Mouse (Mus musculus): ENCODE results near the gene Arpc1a.
"Not testable (repeated sequence)": the region's sequence is repeated elsewhere in the genome, so short reads cannot be mapped to it uniquely, and the experiment has no call there.

Arpc1a gene

DNA sequence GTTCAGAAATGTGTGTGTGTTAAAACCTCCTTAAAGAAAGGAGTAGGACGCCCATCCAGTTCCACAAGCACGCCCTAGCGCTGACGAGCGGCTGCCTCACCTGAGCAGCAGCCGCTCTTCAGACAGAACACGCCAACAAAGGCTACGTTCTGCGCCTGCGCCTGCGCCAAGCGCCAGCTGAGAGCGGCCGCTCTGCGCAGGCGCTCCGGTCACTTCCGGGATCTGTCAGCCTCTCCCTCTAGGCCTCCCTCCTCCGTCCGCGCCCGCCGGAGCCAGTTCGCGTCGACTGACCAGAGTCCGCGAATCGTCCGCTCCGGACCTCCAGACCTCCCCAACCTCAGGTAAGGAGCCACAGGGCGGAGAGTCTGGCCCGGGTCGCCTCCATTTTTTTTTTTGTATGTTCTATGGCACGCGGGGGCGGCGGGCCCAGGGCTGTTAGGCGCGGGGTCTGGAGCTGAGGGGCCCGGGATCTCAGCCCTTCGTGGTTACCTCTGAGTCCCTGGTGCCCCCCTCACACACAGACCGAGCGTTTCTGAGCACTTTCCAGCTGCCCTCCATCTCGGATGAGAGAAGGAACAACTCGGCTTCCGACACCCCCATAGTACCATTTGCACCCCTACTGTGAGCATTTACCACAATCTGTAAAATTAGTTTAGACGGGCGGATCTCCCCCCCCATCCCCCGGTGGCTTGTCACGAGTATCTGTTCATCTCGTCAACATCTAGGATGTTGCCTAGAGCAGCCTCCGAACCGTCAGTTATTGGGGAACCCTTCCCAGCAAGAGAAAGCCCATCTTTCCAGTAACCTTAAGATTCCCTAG is at the start of gene Arpc1a, which contains the start of gene Kpna7:
Gene Arpc1a, plus strand, starts transcription at position 199 of the 820 bp plus-strand sequence.
Gene Kpna7, minus strand, starts transcription at position 399 of the 820 bp plus-strand sequence.
- in situ Hi-C loops (cut with MseI, MboI), result no loop called here

DNA sequence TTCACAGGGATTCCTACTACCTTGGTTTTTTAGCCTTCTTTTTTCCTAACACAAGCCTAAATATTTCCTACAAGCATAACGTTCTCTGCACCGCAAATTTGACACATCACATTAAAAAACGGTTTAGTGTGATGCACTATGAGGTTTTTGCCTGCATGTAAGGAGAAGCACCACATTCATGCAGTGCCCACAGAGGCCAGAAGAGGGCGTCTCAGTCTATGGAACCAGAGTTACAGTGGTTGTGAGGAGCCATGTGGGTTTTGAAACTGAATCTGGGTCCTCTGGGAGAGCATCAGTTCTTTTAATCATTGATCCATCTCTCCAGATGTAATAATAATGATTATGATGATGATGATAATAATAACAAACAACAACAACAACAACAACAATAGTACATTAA is 42.0 kb upstream of the Arpc1a start:
- in situ Hi-C loops (cut with MseI, MboI), result no loop called here

DNA sequence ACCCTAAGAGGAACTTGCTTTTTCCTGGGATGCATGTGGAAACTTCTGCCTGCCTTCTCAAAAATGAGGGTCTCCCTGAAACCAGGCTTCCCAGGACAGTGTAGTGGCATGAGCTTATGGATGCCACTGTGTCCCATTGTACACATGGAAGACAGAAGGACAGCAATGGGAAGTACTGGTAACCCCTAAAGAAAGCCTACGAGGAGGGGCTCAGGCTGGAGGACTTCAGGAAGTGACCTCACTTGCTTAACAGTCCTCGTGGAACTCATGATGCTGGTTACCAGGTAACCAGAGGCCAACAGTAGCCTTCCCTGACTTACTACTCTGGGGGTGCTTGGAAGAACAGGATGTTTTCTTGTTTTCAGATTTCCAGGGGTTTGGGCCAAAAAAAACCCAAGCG is 40.9 kb upstream of the Arpc1a start, which contains the start of gene 1700018F24Rik:
Gene 1700018F24Rik, plus strand, starts transcription at position 301 of the 400 bp plus-strand sequence.
- in situ Hi-C loops (cut with MseI, MboI), result not testable (repeated sequence)

DNA sequence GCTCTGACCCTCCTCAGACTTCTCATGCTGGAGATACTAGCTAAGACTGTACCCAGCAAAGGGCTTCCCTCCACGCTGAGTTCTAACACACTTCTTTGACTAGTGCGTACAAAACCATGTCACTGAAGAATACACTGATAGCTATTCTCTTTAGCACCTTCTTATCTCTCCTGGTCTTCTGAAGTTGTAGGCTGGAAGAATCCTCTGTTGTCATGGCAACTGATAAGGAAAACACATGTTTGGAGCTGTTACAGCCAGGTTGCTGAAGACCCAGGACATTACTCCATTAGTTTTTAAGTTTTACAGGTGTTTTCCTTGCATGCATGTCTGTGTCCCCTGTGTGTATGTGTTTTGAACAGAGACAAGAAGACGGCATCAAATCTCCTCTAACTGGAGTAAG is 29.4 kb upstream of the Arpc1a start:
- in situ Hi-C loops (cut with MseI, MboI), result not testable (repeated sequence)

DNA sequence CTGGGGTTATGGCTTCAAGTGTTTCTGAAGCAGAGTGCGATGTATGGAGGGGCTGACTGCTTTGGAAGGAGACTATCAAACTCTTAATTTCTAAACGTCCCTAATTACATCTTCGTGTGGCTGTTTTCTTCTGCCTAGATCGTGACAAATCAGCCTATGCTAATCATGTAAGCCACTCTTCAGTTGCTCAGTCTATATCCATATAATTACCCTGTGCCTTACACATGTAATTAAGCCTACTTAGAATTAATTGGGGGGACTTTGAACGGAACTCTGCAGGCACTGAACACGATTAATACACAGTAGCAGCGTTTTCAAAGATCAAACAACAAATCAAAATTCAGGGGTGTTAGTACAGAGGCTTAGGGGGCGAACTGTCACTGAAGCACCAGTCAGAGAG is 25.7 kb upstream of the Arpc1a start:
- in situ Hi-C loops (cut with MseI, MboI), result no loop called here

DNA sequence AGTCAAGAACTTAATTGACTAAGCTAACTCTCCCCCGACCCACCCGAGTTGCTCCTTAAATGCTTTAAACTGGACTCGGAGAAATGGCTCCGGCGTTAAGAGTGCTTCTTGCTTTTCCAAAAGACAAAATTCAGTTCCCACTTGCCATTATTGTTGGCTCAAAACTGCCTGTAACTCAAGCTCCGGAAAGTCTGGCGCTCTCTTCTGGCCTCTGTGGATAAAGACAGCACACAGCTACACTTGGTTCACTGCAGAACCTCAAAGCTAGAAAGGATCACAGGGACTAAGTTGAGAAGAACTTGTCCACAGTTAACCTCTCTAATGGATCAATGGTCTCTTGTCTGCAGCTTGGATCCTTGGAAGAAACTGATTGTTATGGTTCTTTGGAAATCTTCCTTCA is 24.9 kb upstream of the Arpc1a start:
- in situ Hi-C loops (cut with MseI, MboI), result no loop called here

DNA sequence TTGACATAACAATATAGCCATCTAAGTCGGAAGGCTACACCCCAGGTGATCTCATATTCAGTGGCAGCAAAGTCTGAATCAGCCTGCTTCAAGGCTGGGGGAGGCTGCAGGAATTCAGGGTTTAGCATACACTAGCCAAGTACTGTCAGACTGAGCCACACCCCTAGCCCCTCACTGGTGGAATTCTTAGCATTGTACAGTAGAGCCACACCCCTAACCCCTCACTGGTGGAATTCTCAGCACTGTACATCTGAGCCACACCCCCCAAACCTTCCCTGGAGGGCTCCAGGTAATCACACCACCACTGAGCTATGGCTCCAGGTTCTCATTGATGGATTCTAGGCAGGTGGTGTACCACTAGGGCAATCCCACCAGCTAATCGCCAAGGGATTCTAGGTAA is 24.1 kb upstream of the Arpc1a start:
- in situ Hi-C loops (cut with MseI, MboI), result no loop called here

- in situ Hi-C loops (cut with MseI, MboI), result loop anchor here in 1 of 2 experiments (10.0 kb wide), 1 partner anchor 60 kb away; no protein-coding TSS in a partner anchor
These were observed 18.8 kb upstream of the Arpc1a start for GRCm38 (mm10) chr5:145064765-145065340.

DNA sequence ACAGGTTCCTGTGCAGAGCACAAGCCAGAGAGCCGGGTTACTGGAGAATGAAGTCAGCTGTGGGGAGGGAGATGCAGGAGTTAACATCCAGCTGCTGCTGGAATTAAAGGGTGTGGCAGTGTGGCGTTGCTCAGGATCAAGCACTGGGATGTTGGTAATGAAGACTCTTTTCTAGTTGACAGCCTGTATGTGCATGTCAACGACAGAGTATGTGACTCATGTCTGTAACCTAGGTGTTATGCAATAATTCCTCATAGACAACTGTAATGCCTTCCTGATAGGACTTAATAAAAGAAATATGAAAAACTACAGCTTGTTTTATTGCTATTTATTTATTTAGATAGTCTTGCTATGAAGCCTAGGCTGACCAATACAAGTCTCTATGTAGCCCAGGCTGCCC is 14.8 kb upstream of the Arpc1a start:
- in situ Hi-C loops (cut with MseI, MboI), result loop anchor here in 1 of 2 experiments (10.0 kb wide), 1 partner anchor 64 kb away; no protein-coding TSS in a partner anchor

GRCm38 (mm10) chr5:145069707-145070106 is 13.9 kb upstream of the Arpc1a start:
- in situ Hi-C loops (cut with MseI, MboI), result loop anchor here in 1 of 2 experiments (10.0 kb wide), 1 partner anchor 65 kb away; no protein-coding TSS in a partner anchor

DNA sequence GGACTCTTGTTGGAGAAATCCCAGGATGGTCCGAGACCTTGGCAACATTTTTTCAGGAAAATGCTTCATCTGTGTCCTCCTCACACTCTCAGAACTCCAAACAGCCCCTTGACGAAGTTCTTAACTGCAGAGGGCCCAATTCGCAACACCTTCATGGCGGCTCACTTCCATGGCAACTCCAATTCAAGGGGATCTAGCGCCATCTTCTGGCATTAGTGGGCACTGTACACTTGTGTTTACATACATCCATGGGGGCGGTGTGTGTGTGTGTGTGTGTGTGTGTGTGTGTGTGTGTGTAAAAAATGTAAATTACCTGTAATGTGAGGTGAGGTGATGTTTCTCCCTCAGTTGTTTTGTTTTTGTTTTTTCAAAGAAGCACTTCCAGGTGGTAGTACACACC is 12.3 kb upstream of the Arpc1a start:
- in situ Hi-C loops (cut with MseI, MboI), result no loop called here

DNA sequence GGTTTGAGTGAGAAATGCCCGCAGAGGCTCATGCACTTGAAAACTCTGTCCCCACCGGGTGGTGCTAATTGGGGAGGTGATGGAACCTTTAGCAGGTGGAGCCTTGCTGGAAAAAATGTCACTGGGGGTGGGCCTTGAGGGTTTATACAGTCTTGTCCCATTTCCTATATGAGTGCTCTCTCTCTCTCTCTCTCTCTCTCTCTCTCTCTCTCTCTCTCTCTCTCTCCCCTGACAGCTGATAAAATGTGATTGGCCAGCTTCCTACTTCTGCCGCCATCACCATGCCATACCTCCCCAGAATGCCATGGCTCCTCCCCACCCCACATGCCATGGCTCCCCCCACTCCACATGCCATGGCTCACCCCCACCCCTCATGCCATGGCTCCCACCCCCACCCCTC is 8.5 kb upstream of the Arpc1a start:
- in situ Hi-C loops (cut with MseI, MboI), result no loop called here

DNA sequence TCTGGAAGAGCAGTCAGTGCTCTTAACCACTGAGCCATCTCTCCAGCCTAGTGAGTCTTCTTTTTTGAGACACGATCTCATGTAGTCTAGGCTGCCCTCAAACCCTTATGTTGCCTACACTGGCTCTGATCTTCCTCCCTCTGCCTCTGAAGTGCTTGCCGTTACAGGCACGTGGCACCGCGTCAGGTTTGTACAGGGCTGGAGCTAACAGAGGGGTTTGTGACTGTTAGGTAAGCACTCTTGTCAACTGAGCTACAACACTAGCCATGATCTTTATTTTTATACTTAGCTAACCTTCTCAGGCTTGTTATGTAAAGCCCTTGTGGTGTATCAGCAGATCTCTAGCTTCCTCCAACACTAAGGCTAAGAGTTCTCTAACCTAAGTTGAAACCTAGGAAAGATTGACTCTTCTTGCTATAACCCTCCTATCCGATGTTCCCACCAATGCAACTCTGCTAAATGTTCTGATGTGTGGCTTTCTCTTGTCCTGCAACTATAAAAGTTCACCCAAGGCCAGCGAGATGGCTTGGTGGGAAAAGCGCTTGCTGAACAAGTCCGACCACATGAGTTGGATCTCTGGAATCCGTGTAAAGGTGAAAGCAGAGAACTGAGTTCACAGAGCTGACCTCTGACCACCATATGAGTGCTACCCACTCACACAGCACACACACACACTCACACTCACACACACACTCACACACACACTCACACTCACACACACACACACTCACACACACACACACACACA is 1.6 kb upstream of the Arpc1a start:
- in situ Hi-C loops (cut with MseI, MboI), result no loop called here

- in situ Hi-C loops (cut with MseI, MboI), result not testable (repeated sequence)
These were observed 429 bp upstream of the Arpc1a start for GRCm38 (mm10) chr5:145083201-145083600.

- in situ Hi-C loops (cut with MseI, MboI), result no loop called here
These were observed 1.2 kb downstream of the Arpc1a start for GRCm38 (mm10) chr5:145084822-145085221.

DNA sequence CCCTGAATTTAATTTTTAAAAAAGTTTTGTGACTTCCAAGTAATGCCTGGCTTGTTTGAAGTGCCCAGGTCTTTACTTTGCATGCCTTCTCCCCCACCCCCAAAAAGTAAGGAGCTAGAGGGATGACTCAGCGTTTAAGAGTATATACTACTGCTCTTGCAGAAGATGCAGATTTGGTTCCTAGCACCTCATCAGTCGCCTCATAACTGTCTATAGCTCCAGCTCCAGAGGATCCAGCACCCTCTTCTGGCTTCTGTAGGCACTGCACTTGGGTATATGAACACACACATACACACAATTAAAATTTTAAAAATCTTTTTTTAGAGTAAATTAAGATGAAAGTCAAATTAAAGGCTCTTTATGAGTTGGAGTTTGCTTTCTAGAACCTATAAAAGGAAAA is 4.6 kb downstream of the Arpc1a start:
- in situ Hi-C loops (cut with MseI, MboI), result no loop called here

- in situ Hi-C loops (cut with MseI, MboI), result no loop called here
These were observed 6.2 kb downstream of the Arpc1a start for GRCm38 (mm10) chr5:145089878-145090277.

DNA sequence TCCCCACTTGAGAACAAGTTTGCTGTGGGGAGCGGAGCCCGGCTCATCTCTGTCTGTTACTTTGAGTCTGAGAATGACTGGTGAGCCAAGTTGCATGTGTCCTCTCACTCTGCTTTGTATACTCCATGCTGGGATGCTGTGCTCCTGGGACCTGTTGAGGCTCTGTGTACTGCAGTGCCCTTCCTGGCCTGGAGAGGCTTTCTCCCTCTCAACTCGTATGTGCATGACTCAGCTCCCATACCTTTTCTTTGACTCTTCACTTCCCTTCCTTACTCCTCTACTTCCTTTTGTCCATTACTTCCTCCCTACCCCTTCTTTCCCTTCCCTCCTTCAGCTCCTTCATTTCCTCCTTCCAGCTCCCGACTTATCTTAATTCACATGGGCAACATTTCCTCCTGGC is 12.6 kb downstream of the Arpc1a start:
- in situ Hi-C loops (cut with MseI, MboI), result no loop called here

GRCm38 (mm10) chr5:145098340-145098821 is 14.8 kb downstream of the Arpc1a start:
- in situ Hi-C loops (cut with MseI, MboI), result no loop called here

GRCm38 (mm10) chr5:145100960-145101359 is 17.3 kb downstream of the Arpc1a start:
- in situ Hi-C loops (cut with MseI, MboI), result no loop called here

DNA sequence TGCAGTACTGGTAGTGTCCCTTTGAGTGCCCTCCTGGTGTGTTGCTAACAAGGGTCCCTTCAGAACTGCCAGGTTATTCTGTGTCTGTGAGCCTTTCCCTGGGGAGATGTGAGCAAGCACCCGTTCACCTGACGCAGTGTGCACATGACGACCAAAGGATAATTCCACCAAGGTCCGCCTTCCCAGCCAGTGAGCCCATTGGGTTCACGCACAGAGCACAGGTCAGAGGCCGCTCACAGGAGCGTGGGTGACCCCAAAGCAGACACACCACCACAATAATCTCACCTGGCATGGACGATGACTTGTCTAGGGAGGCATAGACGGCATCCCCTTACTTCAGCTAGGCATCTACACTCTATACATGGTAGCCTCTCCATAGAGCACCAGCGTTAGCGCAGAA is 17.8 kb downstream of the Arpc1a start:
- in situ Hi-C loops (cut with MseI, MboI), result not testable (repeated sequence)

DNA sequence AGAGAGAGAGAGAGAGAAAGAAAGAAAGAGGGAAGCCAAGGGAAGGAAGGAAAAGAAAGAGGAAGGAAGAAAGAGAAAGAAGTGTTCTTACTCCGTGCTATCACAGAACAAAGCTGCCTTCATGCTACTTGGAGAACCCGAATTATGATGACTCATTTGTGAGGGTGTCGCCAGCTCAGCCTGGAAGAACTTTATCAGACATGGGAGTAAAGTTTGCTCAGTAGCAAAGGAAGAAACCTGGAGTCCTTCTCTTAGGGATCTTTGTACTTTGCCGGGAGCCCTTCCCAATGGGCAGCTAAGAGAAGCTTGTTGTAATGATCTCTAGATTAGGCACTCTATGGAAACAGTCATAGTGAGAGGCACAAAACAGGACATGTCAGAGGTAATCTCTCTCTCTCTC is 19.1 kb downstream of the Arpc1a start:
- in situ Hi-C loops (cut with MseI, MboI), result no loop called here
